Mouse (Mus musculus) inflammation-experienced regulatory T-cells (primary cell): ENCODE results near the gene Rflna. TPM values are rescaled to one million over a fixed set of nuclear protein-coding genes. Genes with fewer than 3 reads are reported as not detected.

Experiments
- polyA plus RNA-seq, 2 experiments: library from polyadenylated mRNA; unstranded; fragments of 100-300 nt; shearing (Covaris generic); gene quantifications; one replicate each; pipeline ENCODE4 v1.2.1; 2017

Rflna gene
- 1 to 10 TPM in 1 of 2 experiments, under 1 TPM in 1; 0.57 to 1.1 TPM for polyA plus RNA-seq

GRCm38 (mm10) chr5:125002969-125003872 is at the start of gene Rflna:
Gene Rflna, plus strand, starts transcription at chr5:125003221.

Other genes starting within 250 kb of the Rflna start
- 10 to 100 TPM; 36.0 to 41.4 TPM for gene Ccdc92, start 140.8 kb upstream of the Rflna start, polyA plus RNA-seq
- 10 to 100 TPM; 33.8 to 41.3 TPM for gene Zfp664, start 140.5 kb upstream of the Rflna start, polyA plus RNA-seq
- 10 to 100 TPM; 15.5 to 16.3 TPM for gene Ncor2, start 176.0 kb downstream of the Rflna start, polyA plus RNA-seq